In the genomic region with DNA sequence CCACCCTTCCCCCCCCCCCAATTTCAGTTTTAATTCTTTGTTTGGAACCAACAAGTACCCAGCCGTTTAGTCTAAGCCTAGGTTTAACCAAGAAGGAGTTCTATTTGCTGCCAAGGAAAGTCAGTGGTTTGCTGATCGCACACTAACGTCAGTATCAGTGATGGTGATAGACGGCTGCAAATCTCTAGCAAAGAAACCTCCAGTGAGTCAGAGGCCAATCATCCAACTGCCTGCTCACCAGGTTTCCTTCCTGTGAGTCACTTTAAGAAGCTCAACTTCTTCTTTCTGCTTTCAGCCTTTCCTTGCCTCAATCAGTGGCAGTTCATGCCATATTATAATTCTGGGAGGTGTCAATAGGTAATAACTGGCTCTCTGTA, we compare ENCODE assay signal across 15 mouse cellular contexts. TPM values are rescaled to one million over a fixed set of nuclear protein-coding genes. Genes with fewer than 3 reads are reported as not detected.
DNase-seq lines count a peak whose midpoint lies in the region; ATAC-seq and TF ChIP-seq lines count a peak whose summit lies in the region.
"Had no signal": no experiment of that assay in that cellular context is flagged by ENCODE, and none has a peak within 500 bp of the region (broad histone marks: within the 10 kb centered on the region; RNA-seq: fewer than 3 reads in every experiment).

No protein-coding gene starts in this region.

- WGBS in liver, postnatal 0 days (ENCODE audit: insufficient replicate concordance), result 28% methylated on average over 4 of the region's 4 CpGs
- 39% methylated on average over 4 of the region's 4 CpGs for WGBS in liver, embryonic 11.5 days
- 86% methylated on average over 4 of the region's 4 CpGs for WGBS in hindbrain, embryonic 11.5 days

- H3K27ac ChIP-seq in liver, postnatal 0 days (ENCODE audit: low read depth), result no peak overlapping the region
- no peak overlapping the region for H3K27ac ChIP-seq in liver, embryonic 11.5 days (ENCODE audit: low read depth, low read length)
- H3K27ac ChIP-seq in bone marrow macrophage, adult 2 months (ENCODE audit: insufficient read depth, low read depth, low read length), result peak overlapping the region; percentile 67
- no peak overlapping the region for H3K27ac ChIP-seq in hindbrain, embryonic 11.5 days (ENCODE audit: low read depth, low read length)
- H3K27ac ChIP-seq: forebrain, embryonic 10.5 days; heart, embryonic 13.5 days had no signal

- H3K9ac ChIP-seq in liver, postnatal 0 days (replicated peaks), result no peak overlapping the region
- no peak overlapping the region for H3K9ac ChIP-seq in liver, embryonic 11.5 days (ENCODE audit: low read depth, low read length)
- H3K9ac ChIP-seq in hindbrain, embryonic 11.5 days (ENCODE audit: low read depth, low read length), result no peak overlapping the region
- H3K9ac ChIP-seq: heart, embryonic 13.5 days had no signal

- peak; percentile 12; the same call in 1 of the 2 replicates for TF ChIP-seq EP300 in liver, postnatal 0 days (IDR thresholded peaks at IDR 0.05; ENCODE audit: low read depth)

- TF ChIP-seq CTCF in liver, postnatal 0 days (IDR thresholded peaks at IDR 0.05; ENCODE audit: low read depth), result no peak
- no peak for TF ChIP-seq CTCF in bone marrow macrophage, adult 2 months (IDR thresholded peaks at IDR 0.05; ENCODE audit: low read depth, low read length)

- TF ChIP-seq POLR2A in bone marrow macrophage, adult 2 months (IDR thresholded peaks at IDR 0.05; ENCODE audit: borderline replicate concordance, low read depth, low read length), result no peak

- no peak overlapping the region for H3K4me3 ChIP-seq in liver, postnatal 0 days (ENCODE audit: low read depth, low read length)
- no peak overlapping the region for H3K4me3 ChIP-seq in liver, embryonic 11.5 days (ENCODE audit: low read depth, low read length)
- no peak overlapping the region for H3K4me3 ChIP-seq in bone marrow macrophage, adult 2 months (ENCODE audit: insufficient read depth, low read length)
- no peak overlapping the region for H3K4me3 ChIP-seq in hindbrain, embryonic 11.5 days (ENCODE audit: low read depth, low read length)
- H3K4me3 ChIP-seq: forebrain, embryonic 10.5 days; heart, embryonic 13.5 days had no signal

- ATAC-seq in liver, postnatal 0 days, result no peak
- ATAC-seq in liver, embryonic 11.5 days (replicated peaks; ENCODE audit: low FRiP score), result no peak
- ATAC-seq in monocyte, adult 5-6 weeks (replicated peaks; ENCODE audit: insufficient number of reproducible peaks, low FRiP score, low TSS enrichment, poor library complexity, severe bottlenecking), result peak; percentile 61
- no peak for ATAC-seq in hindbrain, embryonic 11.5 days (ENCODE audit: low FRiP score)
- ATAC-seq: hindbrain, embryonic 16.5 days had no signal

- H3K36me3 ChIP-seq in liver, postnatal 0 days (replicated peaks; ENCODE audit: insufficient read depth, low read length), result no peaks in the 10 kb centered on the region
- no peaks in the 10 kb centered on the region for H3K36me3 ChIP-seq in liver, embryonic 11.5 days (ENCODE audit: control insufficient read depth, insufficient read depth, low read length)
- H3K36me3 ChIP-seq in hindbrain, embryonic 11.5 days (ENCODE audit: control insufficient read depth, insufficient read depth, low read length), result no peaks in the 10 kb centered on the region
- H3K36me3 ChIP-seq: forebrain, embryonic 10.5 days; heart, embryonic 13.5 days had no signal

- no peak overlapping the region for H3K4me2 ChIP-seq in liver, postnatal 0 days (ENCODE audit: low read depth, low read length)
- no peak overlapping the region for H3K4me2 ChIP-seq in liver, embryonic 11.5 days
- no peak overlapping the region for H3K4me2 ChIP-seq in hindbrain, embryonic 11.5 days (replicated peaks; ENCODE audit: low read depth, low read length)
- H3K4me2 ChIP-seq: heart, embryonic 13.5 days had no signal

- no peaks in the 10 kb centered on the region for H3K27me3 ChIP-seq in liver, postnatal 0 days (ENCODE audit: insufficient read depth, low read length)
- no peaks in the 10 kb centered on the region for H3K27me3 ChIP-seq in liver, embryonic 11.5 days (replicated peaks; ENCODE audit: control insufficient read depth, insufficient read depth, low read length)
- no peaks in the 10 kb centered on the region for H3K27me3 ChIP-seq in hindbrain, embryonic 11.5 days (ENCODE audit: control insufficient read depth, insufficient read depth, low read length)

- H3K4me1 ChIP-seq in liver, postnatal 0 days (ENCODE audit: insufficient read depth), result peaks cover 8% of the 10 kb centered on the region; the same call in 1 of the 2 replicates
- no peaks in the 10 kb centered on the region for H3K4me1 ChIP-seq in liver, embryonic 11.5 days (replicated peaks; ENCODE audit: control insufficient read depth, insufficient read depth, low read length)
- H3K4me1 ChIP-seq in bone marrow macrophage, adult 2 months (ENCODE audit: control insufficient read depth, insufficient read depth, low read length), result peaks cover 46% of the 10 kb centered on the region
- no peaks in the 10 kb centered on the region for H3K4me1 ChIP-seq in hindbrain, embryonic 11.5 days (replicated peaks; ENCODE audit: control insufficient read depth, insufficient read depth, low read length)

- no peak for DNase-seq in liver, postnatal 0 days
- no peak for DNase-seq in liver, embryonic 11.5 days (ENCODE audit: low spot score)
- DNase-seq in CD4-positive helper T cell, adult 2 months (ENCODE audit: low read depth, low spot score), result peak; percentile 76
- DNase-seq in embryo, embryonic 10 days (ENCODE audit: low spot score), result no peak
- DNase-seq in adipocyte (ENCODE audit: low spot score), result no peak
- DNase-seq in hindbrain, embryonic 11.5 days (ENCODE audit: low spot score), result no peak
- DNase-seq: adrenal gland, postnatal 10 days; layer of hippocampus, postnatal 36 days; retina, postnatal 1 day; thymus, postnatal 14 days had no signal

- no peaks in the 10 kb centered on the region for H3K9me3 ChIP-seq in liver, postnatal 0 days (ENCODE audit: low read length)
- H3K9me3 ChIP-seq in liver, embryonic 11.5 days (ENCODE audit: control insufficient read depth, low read length), result no peaks in the 10 kb centered on the region
- H3K9me3 ChIP-seq in hindbrain, embryonic 11.5 days (ENCODE audit: control insufficient read depth, low read length), result no peaks in the 10 kb centered on the region
- H3K9me3 ChIP-seq: forebrain, embryonic 10.5 days; heart, embryonic 13.5 days had no signal

RNA-seq across cellular contexts. Expression of a gene that starts 47.0 kb away (rescaled TPM):
- 14.1 and 15.2 TPM in 2 replicates for polyA plus RNA-seq in liver, postnatal 0 days (2015; fragmentation: Nextera tagmentation; extraction: Ambion mirVana)
- 25.9 and 28.1 TPM in 2 replicates for polyA plus RNA-seq in liver, embryonic 11.5 days (2014; fragmentation: Nextera tagmentation; extraction: Ambion mirVana)
- 141 and 156 TPM in 2 replicates for polyA plus RNA-seq in bone marrow macrophage, adult 2 months (2012; ENCODE audit: insufficient read depth, insufficient read length, missing spikeins)
- 371 to 440 TPM (median 391 TPM) in 3 replicates for total RNA-seq in monocyte, adult 5-6 weeks (2017)
- polyA plus RNA-seq in hindbrain, embryonic 11.5 days (2014; fragmentation: Nextera tagmentation; extraction: Ambion mirVana), result 3.7 and 4.1 TPM in 2 replicates
